Mouse (Mus musculus) E14TG2a.4 (cell line): ENCODE results near the gene Myo9b.

Experiments
- CTCF ChIP-seq: conservative IDR thresholded peaks from 2 replicates; pipeline ENCODE4 v1.5.1; 2014; ENCODE audit warnings: low read length
- NANOG ChIP-seq: IDR thresholded peaks from 2 replicates; pipeline ENCODE4 v1.6.1; 2014; ENCODE audit warnings: borderline replicate concordance, low read length, mixed read lengths
- POU5F1 ChIP-seq: IDR thresholded peaks from 2 replicates; pipeline ENCODE4 v1.6.1; 2014; ENCODE audit warnings: low read length, borderline replicate concordance

DNA sequence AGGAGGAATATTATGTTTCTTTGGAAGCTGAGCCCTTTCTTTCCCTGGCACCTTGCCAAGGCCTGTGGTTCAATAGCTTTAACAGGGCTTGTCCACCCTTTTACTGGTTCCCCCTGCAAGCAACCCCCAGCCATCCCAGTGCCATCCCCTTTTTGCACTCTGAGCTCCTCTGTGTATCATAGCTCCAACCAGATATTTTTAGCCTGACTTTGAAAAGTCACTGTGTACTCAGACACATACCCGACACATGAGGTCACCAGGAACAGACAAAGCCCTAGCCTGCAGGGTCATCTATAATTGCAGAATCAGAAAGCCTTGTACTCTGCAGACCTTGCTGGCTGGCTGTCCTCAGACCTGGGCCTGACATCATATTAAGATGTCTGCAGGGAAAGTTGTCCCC lies 40.2 kb downstream of the Myo9b start:
- TF ChIP-seq CTCF (no peak), POU5F1 (no peak), NANOG (no peak)
